Mouse (Mus musculus) liver, adult (tissue): ENCODE data around the gene Terf2ip.

Experiments used
- GATA4 ChIP-seq: IDR thresholded peaks from 2 replicates; pipeline ENCODE4 v1.6.1; 2014; ENCODE audit warnings: mild to moderate bottlenecking, low read length; ENCODE audit not compliant: insufficient replicate concordance

Gene Terf2ip

GRCm38 (mm10) chr8:112010997-112011815 lies at the start of gene Terf2ip, which contains the start of gene Kars:
TSS of gene Terf2ip (plus strand) at chr8:112011398.
TSS of gene Kars (minus strand) at chr8:112011323.
- TF ChIP-seq GATA4 = no peak

DNA sequence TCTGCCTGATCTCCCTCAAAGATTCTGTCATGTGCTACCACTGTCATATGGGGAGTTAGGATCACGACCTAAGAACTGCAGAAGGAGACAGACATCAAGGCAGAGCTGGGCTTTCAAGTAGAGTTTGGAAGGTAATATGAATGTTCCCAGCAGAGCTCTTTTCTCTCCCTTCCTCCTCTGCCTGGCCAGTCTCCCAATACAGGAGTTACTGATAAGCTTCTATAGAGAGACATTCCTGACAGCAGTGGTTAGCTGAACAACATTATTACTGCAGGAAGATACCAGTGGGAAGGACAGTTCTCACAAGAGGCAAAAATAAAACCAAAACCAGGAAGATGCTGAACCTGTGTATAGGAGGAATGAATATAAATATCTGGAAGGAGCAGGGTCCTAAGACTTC lies 48.6 kb upstream of the Terf2ip start:
- TF ChIP-seq GATA4 = no peak

GRCm38 (mm10) chr8:111963091-111963490 lies 48.1 kb upstream of the Terf2ip start:
- no peak for TF ChIP-seq GATA4

- no peak for TF ChIP-seq GATA4
Observed at GRCm38 (mm10) chr8:111963546-111963945, 47.7 kb upstream of the Terf2ip start.

DNA sequence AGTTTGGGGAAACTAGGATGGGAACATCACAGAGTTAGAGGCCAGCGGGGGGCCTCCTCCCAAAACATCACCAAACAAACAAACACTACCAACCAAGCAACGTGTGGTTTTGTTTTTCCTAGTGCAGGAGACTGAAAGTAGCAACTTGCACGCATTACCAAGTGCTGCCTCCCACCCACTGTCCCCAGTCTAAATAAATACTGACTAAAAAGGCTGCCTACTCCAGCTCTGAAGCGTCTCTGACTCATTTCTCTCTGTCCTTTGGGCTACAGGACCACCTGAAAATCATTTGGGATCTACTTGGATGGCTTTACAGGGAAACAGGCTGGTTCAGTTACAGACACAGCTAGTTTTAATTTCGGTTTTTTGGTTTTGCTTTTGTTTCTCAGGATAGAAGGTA lies 46.8 kb upstream of the Terf2ip start:
- TF ChIP-seq GATA4 = no peak

GRCm38 (mm10) chr8:111964849-111965561 lies 46.2 kb upstream of the Terf2ip start:
- no peak for TF ChIP-seq GATA4

DNA sequence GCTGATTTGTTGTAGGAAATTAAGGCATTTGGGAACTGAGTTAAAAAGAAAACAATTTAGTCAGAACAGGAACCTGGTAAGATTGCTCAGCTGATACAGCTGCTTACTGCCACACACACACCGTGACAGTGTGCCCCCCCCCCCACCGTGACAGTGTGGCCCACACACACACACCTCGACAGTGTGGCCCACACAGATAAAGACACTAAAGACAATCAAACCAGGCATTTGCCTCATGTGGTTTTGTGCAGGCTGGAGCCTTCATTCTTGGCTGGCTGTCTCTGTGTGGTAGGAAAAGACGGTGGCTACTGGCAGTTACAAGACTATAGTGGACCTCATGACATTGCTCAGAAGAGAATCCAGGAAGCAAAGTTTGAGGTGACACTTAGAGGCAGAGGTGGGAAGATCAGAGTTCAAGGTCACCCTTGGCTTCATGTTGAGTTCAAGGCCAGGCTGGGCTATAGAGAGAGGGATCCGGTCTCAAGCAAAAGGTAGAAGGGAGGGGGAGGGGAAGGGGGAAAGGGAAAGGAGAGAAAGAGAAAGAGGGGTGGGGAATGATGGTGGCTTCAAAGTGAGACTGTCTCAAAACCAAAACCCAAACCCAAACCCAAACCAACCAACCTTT lies 43.8 kb upstream of the Terf2ip start:
- no peak for TF ChIP-seq GATA4

- TF ChIP-seq GATA4 = no peak
Observed at GRCm38 (mm10) chr8:111968541-111968940, 42.7 kb upstream of the Terf2ip start.

DNA sequence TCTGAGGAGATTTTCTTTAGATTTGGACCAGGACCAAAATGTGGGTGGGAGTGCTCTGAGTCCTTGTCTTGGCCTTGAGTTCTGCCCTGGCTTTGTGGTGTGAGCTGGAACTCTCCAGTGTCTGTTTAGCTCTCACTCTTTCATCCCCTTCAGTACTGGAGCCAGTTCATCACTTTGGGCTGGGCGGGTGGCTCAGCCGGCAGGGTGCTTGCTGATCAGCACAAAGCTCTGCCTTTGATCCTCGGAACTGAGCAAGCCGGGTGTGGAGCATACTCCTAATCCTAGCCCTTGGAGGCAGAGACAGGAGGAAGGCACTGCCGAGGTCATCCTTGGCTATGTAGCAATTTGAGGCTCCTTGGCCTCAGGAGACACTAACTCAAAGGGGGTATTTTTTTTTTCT lies 42.2 kb upstream of the Terf2ip start:
- TF ChIP-seq GATA4 = no peak

GRCm38 (mm10) chr8:111974138-111974537 lies 37.1 kb upstream of the Terf2ip start:
- no peak for TF ChIP-seq GATA4

DNA sequence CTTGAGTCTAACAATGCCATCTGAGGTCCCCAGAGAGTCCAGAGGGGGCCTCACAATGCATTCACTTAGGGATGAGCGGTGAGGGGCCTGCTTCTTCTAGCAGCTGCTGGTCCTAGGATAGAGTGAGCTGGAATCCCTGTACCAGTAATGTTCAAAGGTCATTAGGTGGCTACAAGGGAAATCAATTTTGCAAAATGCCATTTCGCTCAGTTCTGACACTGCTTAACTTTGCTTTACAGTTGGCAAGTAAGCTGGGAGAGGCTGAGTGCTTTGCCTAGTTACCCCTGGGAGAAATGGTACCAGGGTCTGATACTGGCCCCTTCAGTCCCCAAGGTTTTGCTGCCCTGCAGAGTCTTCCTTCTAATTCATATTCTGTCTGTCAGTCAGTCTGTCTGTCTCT lies 35.5 kb upstream of the Terf2ip start:
- no peak for TF ChIP-seq GATA4

- TF ChIP-seq GATA4 = no peak
Observed at GRCm38 (mm10) chr8:111976326-111976725, 34.9 kb upstream of the Terf2ip start.

DNA sequence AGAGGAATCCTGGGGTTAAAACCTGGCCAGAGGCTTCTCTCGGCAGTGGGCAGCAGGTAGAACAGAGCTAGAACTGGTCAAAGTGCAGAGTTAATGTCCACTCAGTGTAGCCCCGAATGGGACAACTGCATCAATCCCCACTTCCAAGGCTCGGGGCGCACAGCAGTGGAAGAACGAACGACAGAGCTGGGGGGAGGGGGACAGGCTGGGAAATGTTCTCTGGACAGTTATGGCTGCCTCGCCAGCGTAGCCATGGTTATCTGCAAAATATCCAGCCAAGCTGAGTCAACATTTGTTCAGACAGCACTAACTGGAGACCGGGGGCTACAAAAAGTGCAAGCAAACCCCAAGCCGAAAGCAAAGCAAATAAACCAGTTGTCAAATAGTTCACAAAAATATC lies 33.1 kb upstream of the Terf2ip start:
- TF ChIP-seq GATA4 = no peak

DNA sequence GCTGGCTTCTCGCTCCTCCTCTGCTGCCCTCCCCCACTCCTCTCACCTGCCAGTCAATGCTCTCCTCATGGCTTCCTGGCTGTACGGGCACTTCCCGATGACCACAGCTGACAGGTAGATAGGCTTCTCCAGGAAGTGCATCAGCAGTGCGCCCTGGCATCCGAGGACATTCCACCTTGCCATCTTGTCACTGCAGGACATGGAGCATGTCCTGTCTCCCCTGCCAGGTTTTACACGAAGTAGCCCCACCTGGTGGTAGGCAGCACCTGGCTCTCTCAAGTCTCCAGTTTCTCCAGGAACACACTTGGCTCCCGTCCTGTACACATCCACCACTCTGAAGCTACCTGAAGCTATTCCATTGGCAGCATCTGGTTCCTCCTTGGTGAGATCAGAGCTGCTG lies 29.1 kb upstream of the Terf2ip start:
- no peak for TF ChIP-seq GATA4

DNA sequence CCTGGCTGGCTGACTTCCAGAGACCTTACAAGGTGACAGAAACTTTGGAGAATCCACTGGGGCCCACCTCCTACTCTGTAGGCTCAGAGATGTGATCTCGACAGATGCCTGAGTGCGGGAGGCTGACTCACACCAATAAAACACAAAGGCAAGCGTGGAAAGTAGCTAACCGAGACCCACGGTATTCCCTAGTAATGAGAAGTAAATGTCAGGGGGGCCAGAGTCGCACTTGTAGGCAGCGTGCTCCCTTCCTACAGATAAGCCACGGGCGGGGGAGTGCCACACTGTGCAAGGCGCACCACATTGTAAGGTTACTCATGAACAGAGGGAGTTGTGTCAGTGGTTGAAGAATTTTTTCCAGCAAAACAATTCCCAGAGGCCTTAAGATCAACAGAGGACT lies 26.7 kb upstream of the Terf2ip start:
- no peak for TF ChIP-seq GATA4

DNA sequence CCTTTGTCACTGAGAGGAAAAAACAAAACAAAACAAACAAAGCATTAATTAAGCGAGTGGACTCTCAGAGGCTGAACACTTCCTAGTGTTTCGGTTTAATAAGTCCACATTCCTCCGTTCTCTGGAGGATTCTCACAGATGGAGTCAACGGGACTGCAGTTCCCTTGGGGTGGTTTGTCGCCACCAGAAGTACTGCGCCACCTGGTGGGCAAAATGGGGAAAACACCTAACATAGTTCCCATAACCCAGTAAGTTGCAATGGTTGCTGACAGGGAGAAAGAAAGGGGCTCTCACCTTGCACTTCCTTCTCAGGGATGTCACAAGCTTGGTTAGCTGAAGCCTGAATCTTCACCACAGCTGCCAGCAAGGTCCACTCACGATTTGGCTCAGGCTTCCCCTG lies 21.3 kb upstream of the Terf2ip start:
- TF ChIP-seq GATA4 = no peak
